ENCODE assay signal across 23 mouse cellular contexts in genomic region chr4:109048258-109048657, GRCm38 (mm10).
"Had no signal": no experiment of that assay in that cellular context is flagged by ENCODE, and none has a peak within 500 bp of the region (broad histone marks: within the 10 kb centered on the region; RNA-seq: fewer than 3 reads in every experiment).

No protein-coding gene starts in this region.

- H3K9ac ChIP-seq: kidney, embryonic 15.5 days; limb, embryonic 12.5 days; limb, embryonic 15.5 days; liver, embryonic 14.5 days; liver, postnatal 0 days; lung, embryonic 14.5 days; midbrain, embryonic 13.5 days; neural tube, embryonic 13.5 days had no signal

- DNase-seq: kidney, postnatal 14 days; kidney, postnatal 4 days; left cerebral cortex, postnatal 4 days; liver, postnatal 0 days; lung, embryonic 14.5 days; lung, postnatal 36 days; retina, postnatal 1 day; right cerebral cortex, postnatal 25 days; thymus, adult 2 months; thymus, postnatal 14 days; thymus, postnatal 4 days had no signal

- H3K4me1 ChIP-seq: limb, embryonic 12.5 days; midbrain, embryonic 13.5 days had no signal

- H3K27ac ChIP-seq: kidney, embryonic 15.5 days; limb, embryonic 12.5 days; limb, embryonic 15.5 days; liver, embryonic 14.5 days; midbrain, embryonic 10.5 days; midbrain, embryonic 13.5 days; neural tube, embryonic 13.5 days had no signal

- H3K27me3 ChIP-seq: kidney, embryonic 15.5 days; limb, embryonic 12.5 days; limb, embryonic 15.5 days; megakaryocyte, embryonic 14.5 days; midbrain, embryonic 13.5 days; neural tube, embryonic 13.5 days had no signal

- H3K9me3 ChIP-seq: kidney, embryonic 15.5 days; limb, embryonic 12.5 days; limb, embryonic 15.5 days; megakaryocyte, embryonic 14.5 days; midbrain, embryonic 10.5 days; midbrain, embryonic 13.5 days; neural tube, embryonic 13.5 days had no signal

- H3K4me2 ChIP-seq: kidney, embryonic 15.5 days; limb, embryonic 12.5 days; limb, embryonic 15.5 days; liver, embryonic 11.5 days; lung, embryonic 14.5 days; midbrain, embryonic 13.5 days; neural tube, embryonic 13.5 days had no signal

- ATAC-seq: liver, postnatal 0 days; lung, postnatal 0 days; midbrain, embryonic 13.5 days; midbrain, embryonic 16.5 days had no signal

- H3K4me3 ChIP-seq: kidney, embryonic 15.5 days; limb, embryonic 12.5 days; limb, embryonic 15.5 days; megakaryocyte, embryonic 14.5 days; midbrain, embryonic 10.5 days; midbrain, embryonic 13.5 days; myocyte; neural tube, embryonic 13.5 days had no signal
